Mouse (Mus musculus) hematopoietic multipotent progenitor cell, adult 10-12 weeks (in vitro differentiated cells): Measurements from ENCODE around the gene Cnr1. TPM values are rescaled to one million over a fixed set of nuclear protein-coding genes. Genes with fewer than 3 reads are reported as not detected.

Source experiments
- polyA plus RNA-seq: library from polyadenylated mRNA; stranded (reverse); fragments of >175 nt; gene quantifications from 2 replicates; pipeline ENCODE4 v1.2.3, GENCODE M21; 2012; ENCODE audit warnings: low replicate concordance

The Cnr1 gene
- 0.04 and 0.16 TPM in 2 replicates for polyA plus RNA-seq

GRCm38 (mm10) chr4:33924234-33924888 lies at the start of gene Cnr1:
Cnr1 (plus strand) TSS chr4:33924593.

Other genes with a start within 250 kb of the Cnr1 start
- gene Spaca1, start 125.6 kb downstream of the Cnr1 start, polyA plus RNA-seq, result 0.61 and 1.6 TPM in 2 replicates